Mouse (Mus musculus): ENCODE data around the gene Tbc1d22a. TPM values are rescaled to one million over a fixed set of nuclear protein-coding genes. Genes with fewer than 3 reads are reported as not detected.

Gene Tbc1d22a
- polyA plus RNA-seq, 1 experiment from 2014 or later = 8.1 TPM

DNA sequence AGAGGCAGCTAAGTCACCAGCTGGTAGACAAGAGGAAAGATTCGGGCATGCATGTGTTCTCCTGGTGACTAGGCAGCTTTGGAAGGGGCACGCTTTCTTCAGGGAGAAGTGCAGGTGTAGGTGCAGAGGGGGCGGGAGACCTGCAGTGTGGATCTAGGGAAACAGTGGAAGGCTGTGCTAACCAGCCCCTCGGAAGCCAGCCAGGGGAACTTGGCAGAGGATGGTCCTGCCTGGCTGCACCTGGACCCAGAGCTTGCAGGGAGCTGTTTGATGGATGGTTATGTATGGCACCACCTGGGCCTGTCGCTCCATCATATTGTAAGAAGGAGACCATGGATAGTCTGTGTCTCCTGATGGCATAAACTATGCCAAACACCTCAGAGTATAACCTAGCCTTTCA, 214.2 kb downstream of the Tbc1d22a start:
- DNase-seq (ENCODE audit: low spot score, missing footprints) (no peak), ATAC-seq (ENCODE audit: low FRiP score) (no peak)
- Histone ChIP-seq H3K4me2 (no peak overlapping the region), H3K4me3 (ENCODE audit: low read depth, low read length) (no peak overlapping the region), H3K36me3 (ENCODE audit: control insufficient read depth, insufficient read depth, low read length) (no peaks in the 10 kb centered on the region), H3K9me3 (ENCODE audit: control insufficient read depth, low read length) (no peaks in the 10 kb centered on the region), H3K27ac (ENCODE audit: low read depth, low read length) (no peak overlapping the region), H3K9ac (ENCODE audit: low read length) (no peak overlapping the region), H3K4me1 (ENCODE audit: control insufficient read depth, insufficient read depth, low read length) (peaks cover 15% of the 10 kb centered on the region), H3K27me3 (ENCODE audit: control insufficient read depth, insufficient read depth, low read length) (no peaks in the 10 kb centered on the region)
- WGBS = 76% methylated on average over 5 of the region's 5 CpGs

DNA sequence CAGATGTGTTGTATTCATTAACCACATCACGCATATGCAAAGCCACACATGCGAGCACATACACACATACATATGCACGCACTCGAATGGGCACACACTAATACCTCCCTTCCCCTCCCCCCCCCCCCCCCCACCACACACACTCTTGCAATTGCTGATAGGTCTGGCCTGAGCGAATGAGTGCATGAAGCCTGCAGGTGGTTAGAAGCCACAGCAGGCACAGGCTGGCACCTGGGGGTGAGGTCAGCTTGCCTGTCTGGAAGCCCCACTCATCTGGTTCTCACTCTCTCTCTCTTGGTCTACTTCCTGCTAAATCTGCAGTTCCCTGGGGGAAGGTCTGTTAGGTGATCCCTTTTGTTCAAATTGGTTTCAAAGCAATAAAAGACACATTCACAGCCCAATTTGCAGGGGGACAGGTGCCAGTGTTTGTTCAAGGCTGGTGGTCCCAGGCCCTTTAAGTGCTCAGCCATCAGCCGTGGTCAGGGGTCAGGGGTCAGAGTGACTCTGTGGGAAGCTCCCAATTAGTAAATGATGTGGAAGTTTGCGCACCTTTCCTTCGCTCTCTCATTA, 215.6 kb downstream of the Tbc1d22a start:
- no peak overlapping the region for H3K4me2 ChIP-seq
- H3K9me3 ChIP-seq (ENCODE audit: control insufficient read depth, low read length) = no peaks in the 10 kb centered on the region
- DNase-seq (ENCODE audit: low spot score, missing footprints) (no peak), ATAC-seq (ENCODE audit: low FRiP score) (no peak)
- no peaks in the 10 kb centered on the region for H3K27me3 ChIP-seq (ENCODE audit: control insufficient read depth, insufficient read depth, low read length)
- H3K27ac ChIP-seq (ENCODE audit: low read depth, low read length) = no peak overlapping the region
- no peak overlapping the region for H3K4me3 ChIP-seq (ENCODE audit: low read depth, low read length)
- H3K9ac ChIP-seq (ENCODE audit: low read length) = no peak overlapping the region
- H3K36me3 ChIP-seq (ENCODE audit: control insufficient read depth, insufficient read depth, low read length) = no peaks in the 10 kb centered on the region
- 66% methylated on average over 8 of the region's 8 CpGs for WGBS
- H3K4me1 ChIP-seq (ENCODE audit: control insufficient read depth, insufficient read depth, low read length) = peaks cover 15% of the 10 kb centered on the region

DNA sequence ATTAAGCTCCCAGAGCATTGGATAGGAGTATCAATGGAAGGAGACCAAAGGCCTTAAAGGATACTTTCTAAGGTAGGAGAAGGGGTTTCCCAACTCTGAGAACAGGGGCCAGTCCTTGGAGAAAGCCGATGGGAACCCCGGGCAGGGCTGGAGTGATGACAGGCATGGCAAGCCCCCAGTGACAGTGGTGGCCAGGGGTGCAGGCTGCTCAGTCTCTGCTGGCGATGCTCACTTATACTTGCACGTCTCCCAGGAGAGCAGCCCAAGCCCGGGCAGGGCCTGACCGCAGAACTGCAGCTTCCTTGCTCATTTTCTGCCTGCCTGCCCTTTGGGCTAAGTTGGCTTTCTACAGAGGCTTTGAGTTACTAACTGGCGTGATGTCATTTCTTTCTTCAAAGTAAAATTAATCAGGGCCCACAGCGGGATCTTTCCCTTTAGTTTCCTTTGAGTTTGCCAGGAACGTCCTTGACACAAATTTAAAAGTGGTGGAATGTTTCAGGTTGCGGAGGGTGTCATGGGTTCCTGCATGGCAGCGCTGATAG, 217.4 kb downstream of the Tbc1d22a start:
- Histone ChIP-seq H3K27ac (ENCODE audit: low read depth, low read length) (no peak overlapping the region), H3K4me2 (no peak overlapping the region), H3K9ac (ENCODE audit: low read length) (no peak overlapping the region), H3K36me3 (ENCODE audit: control insufficient read depth, insufficient read depth, low read length) (no peaks in the 10 kb centered on the region), H3K27me3 (ENCODE audit: control insufficient read depth, insufficient read depth, low read length) (no peaks in the 10 kb centered on the region), H3K4me3 (ENCODE audit: low read depth, low read length) (no peak overlapping the region), H3K9me3 (ENCODE audit: control insufficient read depth, low read length) (no peaks in the 10 kb centered on the region), H3K4me1 (ENCODE audit: control insufficient read depth, insufficient read depth, low read length) (peaks cover 7% of the 10 kb centered on the region)
- ATAC-seq (ENCODE audit: low FRiP score) = no peak
- DNase-seq (ENCODE audit: low spot score, missing footprints) = no peak
- WGBS = 77% methylated on average over 11 of the region's 11 CpGs

DNA sequence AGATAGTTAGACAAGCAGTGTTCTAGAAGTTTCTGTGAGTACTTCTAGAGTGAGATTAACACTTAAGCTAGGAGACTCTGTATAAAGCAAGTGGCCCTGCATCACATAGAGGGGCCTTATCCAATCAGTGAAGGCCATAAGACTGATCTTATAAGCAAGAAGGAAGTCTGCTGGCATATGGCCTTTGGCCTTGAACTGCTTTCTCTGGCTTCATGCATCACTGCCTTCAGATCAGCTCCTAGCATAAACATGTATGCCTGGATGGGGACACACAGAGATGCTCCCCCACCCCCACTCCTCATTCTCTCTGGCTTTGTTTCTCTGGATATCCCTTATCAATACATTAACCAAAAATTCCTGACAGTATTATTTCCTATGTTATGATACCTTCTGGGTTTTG, 218.5 kb downstream of the Tbc1d22a start:
- Histone ChIP-seq H3K4me2 (no peak overlapping the region), H3K4me3 (ENCODE audit: low read depth, low read length) (no peak overlapping the region), H3K27me3 (ENCODE audit: control insufficient read depth, insufficient read depth, low read length) (no peaks in the 10 kb centered on the region), H3K9me3 (ENCODE audit: control insufficient read depth, low read length) (no peaks in the 10 kb centered on the region), H3K27ac (ENCODE audit: low read depth, low read length) (no peak overlapping the region), H3K4me1 (ENCODE audit: control insufficient read depth, insufficient read depth, low read length) (peaks cover 6% of the 10 kb centered on the region), H3K36me3 (ENCODE audit: control insufficient read depth, insufficient read depth, low read length) (no peaks in the 10 kb centered on the region), H3K9ac (ENCODE audit: low read length) (no peak overlapping the region)
- DNase-seq (ENCODE audit: low spot score, missing footprints) (no peak), ATAC-seq (ENCODE audit: low FRiP score) (no peak)

DNA sequence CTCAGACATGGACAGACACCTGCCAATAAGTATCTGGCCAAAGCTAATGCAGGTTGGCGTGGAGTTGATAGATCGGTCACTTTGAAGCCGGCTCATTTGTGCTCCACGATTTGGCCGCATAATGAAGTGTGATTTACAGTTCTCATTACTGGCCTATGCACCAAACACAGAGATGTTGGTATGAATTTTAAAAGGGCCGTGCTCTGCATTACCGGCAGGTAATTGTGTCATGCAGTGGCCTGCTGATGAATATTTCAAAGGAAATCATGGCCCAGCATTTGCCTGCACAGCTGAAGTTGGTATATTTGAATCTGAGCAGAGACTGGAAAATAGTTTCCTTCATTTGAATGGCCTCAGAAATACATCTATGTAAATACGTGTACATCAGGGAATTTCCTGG, 219.1 kb downstream of the Tbc1d22a start:
- no peak overlapping the region for H3K27ac ChIP-seq (ENCODE audit: low read depth, low read length)
- H3K27me3 ChIP-seq (ENCODE audit: control insufficient read depth, insufficient read depth, low read length) = no peaks in the 10 kb centered on the region
- peaks cover 2% of the 10 kb centered on the region for H3K4me1 ChIP-seq (ENCODE audit: control insufficient read depth, insufficient read depth, low read length)
- H3K4me2 ChIP-seq = no peak overlapping the region
- ATAC-seq (ENCODE audit: low FRiP score) = no peak
- H3K9me3 ChIP-seq (ENCODE audit: control insufficient read depth, low read length) = no peaks in the 10 kb centered on the region
- no peak overlapping the region for H3K9ac ChIP-seq (ENCODE audit: low read length)
- WGBS = 88% methylated on average over 8 of the region's 8 CpGs
- DNase-seq (ENCODE audit: low spot score, missing footprints) = no peak
- H3K4me3 ChIP-seq (ENCODE audit: low read depth, low read length) = no peak overlapping the region
- no peaks in the 10 kb centered on the region for H3K36me3 ChIP-seq (ENCODE audit: control insufficient read depth, insufficient read depth, low read length)

DNA sequence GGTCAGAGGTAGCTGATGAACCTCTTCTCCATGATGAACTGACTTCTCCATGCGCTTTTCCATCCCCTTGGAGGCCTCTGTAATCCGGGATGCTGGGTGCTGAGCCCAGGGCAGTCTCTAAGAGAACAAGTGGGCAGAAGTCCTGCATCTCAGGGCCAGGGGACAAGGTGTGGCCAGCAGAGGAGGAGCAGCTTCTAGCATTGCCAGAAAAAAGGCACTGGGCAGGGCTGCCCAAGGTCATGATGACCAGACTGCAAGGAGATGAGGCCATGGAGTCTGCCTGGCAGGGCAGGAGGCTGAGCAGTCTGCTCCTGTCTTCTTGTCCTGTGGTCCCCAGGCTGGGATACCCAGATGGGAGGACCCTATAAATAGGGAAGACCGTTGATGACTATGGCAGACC, 220.0 kb downstream of the Tbc1d22a start:
- Histone ChIP-seq H3K9me3 (ENCODE audit: control insufficient read depth, low read length) (no peaks in the 10 kb centered on the region), H3K27ac (ENCODE audit: low read depth, low read length) (no peak overlapping the region), H3K27me3 (ENCODE audit: control insufficient read depth, insufficient read depth, low read length) (no peaks in the 10 kb centered on the region), H3K9ac (ENCODE audit: low read length) (no peak overlapping the region), H3K4me3 (ENCODE audit: low read depth, low read length) (no peak overlapping the region), H3K36me3 (ENCODE audit: control insufficient read depth, insufficient read depth, low read length) (no peaks in the 10 kb centered on the region), H3K4me2 (no peak overlapping the region), H3K4me1 (ENCODE audit: control insufficient read depth, insufficient read depth, low read length) (no peaks in the 10 kb centered on the region)
- no peak for DNase-seq (ENCODE audit: low spot score, missing footprints)
- no peak for ATAC-seq (ENCODE audit: low FRiP score)
- WGBS = 98% methylated on average over 3 of the region's 3 CpGs

DNA sequence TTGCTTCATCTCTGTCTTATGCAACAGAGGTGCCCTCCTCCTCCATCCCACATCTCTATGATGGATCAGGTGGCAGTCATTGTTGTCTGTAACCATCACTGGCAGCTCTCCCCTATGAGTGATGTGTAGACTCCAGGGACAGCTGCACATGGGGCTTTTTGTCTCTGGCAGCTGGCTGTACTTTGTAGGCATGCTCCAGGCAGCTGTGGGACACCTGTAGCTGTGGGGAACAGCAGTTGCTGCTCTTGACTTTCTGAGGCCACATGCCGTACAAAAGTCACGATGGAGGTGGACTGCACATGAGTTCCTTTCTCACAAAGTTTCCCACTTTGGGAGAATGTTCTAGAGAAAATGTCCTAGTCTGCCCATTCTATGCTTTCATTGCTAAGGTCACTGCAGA, 223.1 kb downstream of the Tbc1d22a start:
- Histone ChIP-seq H3K9ac (ENCODE audit: low read length) (no peak overlapping the region), H3K4me1 (ENCODE audit: control insufficient read depth, insufficient read depth, low read length) (no peaks in the 10 kb centered on the region), H3K4me2 (no peak overlapping the region), H3K27me3 (ENCODE audit: control insufficient read depth, insufficient read depth, low read length) (no peaks in the 10 kb centered on the region), H3K36me3 (ENCODE audit: control insufficient read depth, insufficient read depth, low read length) (no peaks in the 10 kb centered on the region), H3K9me3 (ENCODE audit: control insufficient read depth, low read length) (no peaks in the 10 kb centered on the region), H3K4me3 (ENCODE audit: low read depth, low read length) (no peak overlapping the region), H3K27ac (ENCODE audit: low read depth, low read length) (no peak overlapping the region)
- ATAC-seq (ENCODE audit: low FRiP score) (no peak), DNase-seq (ENCODE audit: low spot score, missing footprints) (no peak)
- 100% methylated on average over 2 of the region's 2 CpGs for WGBS

DNA sequence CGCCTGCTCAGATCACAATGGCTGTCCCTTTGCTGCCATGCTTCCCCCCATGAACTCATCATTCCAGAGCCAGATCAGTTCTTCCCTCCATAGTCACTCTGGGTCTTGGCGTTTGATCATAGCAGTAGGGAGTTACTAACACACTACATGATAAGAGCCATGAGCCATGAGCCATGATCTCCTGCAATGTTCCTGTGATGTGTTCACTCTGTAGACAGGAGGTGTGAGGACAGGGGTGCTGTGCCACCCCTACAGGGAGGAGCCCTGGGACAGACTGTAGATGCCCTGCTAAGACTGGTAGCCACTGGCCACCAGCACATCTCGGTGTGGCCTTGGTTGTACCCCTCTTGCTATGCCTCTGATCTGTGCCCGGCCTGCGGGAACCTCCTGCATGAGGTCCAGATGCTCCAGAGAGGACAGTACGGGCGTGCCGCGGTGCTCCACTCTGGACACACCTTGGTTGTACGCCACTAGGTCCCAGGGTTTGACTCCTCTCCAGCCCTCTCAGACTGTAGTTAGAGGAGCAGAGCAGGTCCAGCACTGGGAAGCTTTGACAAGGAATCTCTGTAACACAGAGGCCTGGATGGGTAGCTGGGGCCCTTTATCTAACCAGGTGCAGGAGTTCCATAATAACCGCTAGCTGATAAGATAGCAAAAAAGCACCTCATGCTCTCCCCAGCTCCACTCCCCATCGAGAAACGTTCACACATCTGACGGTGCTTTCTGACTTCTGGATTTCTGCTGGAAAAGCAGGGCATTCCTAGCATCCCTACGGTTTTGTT, 224.9 kb downstream of the Tbc1d22a start:
- H3K4me1 ChIP-seq (ENCODE audit: control insufficient read depth, insufficient read depth, low read length) = no peaks in the 10 kb centered on the region
- 91% methylated on average over 15 of the region's 15 CpGs for WGBS
- no peaks in the 10 kb centered on the region for H3K9me3 ChIP-seq (ENCODE audit: control insufficient read depth, low read length)
- H3K4me2 ChIP-seq = no peak overlapping the region
- DNase-seq (ENCODE audit: low spot score, missing footprints) (no peak), ATAC-seq (ENCODE audit: low FRiP score) (no peak)
- H3K4me3 ChIP-seq (ENCODE audit: low read depth, low read length) = no peak overlapping the region
- H3K27ac ChIP-seq (ENCODE audit: low read depth, low read length) = no peak overlapping the region
- H3K9ac ChIP-seq (ENCODE audit: low read length) = no peak overlapping the region
- no peaks in the 10 kb centered on the region for H3K36me3 ChIP-seq (ENCODE audit: control insufficient read depth, insufficient read depth, low read length)
- H3K27me3 ChIP-seq (ENCODE audit: control insufficient read depth, insufficient read depth, low read length) = no peaks in the 10 kb centered on the region

DNA sequence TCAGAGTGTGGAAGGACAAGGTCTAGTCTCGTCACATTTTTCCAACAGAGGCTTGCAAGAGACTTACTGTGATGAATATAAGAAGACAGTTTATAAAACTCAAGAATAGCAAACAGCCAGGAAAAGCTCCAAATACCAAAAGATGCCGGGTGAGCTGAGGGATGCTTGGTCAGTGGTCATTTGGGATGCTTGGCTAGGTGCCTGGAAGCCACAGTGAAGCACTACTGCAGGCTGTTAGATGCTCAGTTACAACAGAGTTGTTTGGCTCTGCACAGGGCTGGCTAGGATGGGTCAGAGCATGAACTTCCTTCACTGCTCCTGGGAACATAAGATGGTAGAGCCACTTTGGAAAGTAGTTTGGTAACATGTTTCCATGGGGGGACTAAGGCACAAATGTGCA, 230.0 kb downstream of the Tbc1d22a start:
- Histone ChIP-seq H3K4me3 (ENCODE audit: low read depth, low read length) (no peak overlapping the region), H3K4me1 (ENCODE audit: control insufficient read depth, insufficient read depth, low read length) (no peaks in the 10 kb centered on the region), H3K27ac (ENCODE audit: low read depth, low read length) (no peak overlapping the region), H3K9ac (ENCODE audit: low read length) (no peak overlapping the region), H3K9me3 (ENCODE audit: control insufficient read depth, low read length) (no peaks in the 10 kb centered on the region), H3K4me2 (no peak overlapping the region), H3K36me3 (ENCODE audit: control insufficient read depth, insufficient read depth, low read length) (no peaks in the 10 kb centered on the region), H3K27me3 (ENCODE audit: control insufficient read depth, insufficient read depth, low read length) (no peaks in the 10 kb centered on the region)
- 87% methylated on average over 2 of the region's 2 CpGs for WGBS
- no peak for ATAC-seq (ENCODE audit: low FRiP score)
- no peak for DNase-seq (ENCODE audit: low spot score, missing footprints)

All from midbrain, embryonic 11.5 days (tissue).